Mouse (Mus musculus) urinary bladder, adult 2 months (tissue): ENCODE measurements around the gene Timp2. TPM values are rescaled to one million over a fixed set of nuclear protein-coding genes. Genes with fewer than 3 reads are reported as not detected.

Experiments
- DNase-seq: peaks from one replicate; pipeline ENCODE4 v3.0.0; 2022; ENCODE audit warnings: low spot score
- polyA plus RNA-seq: library from polyadenylated mRNA; depleted of rRNA; stranded (reverse); fragments of >200 nt; gene quantifications from 2 replicates; pipeline ENCODE4 v1.2.3, GENCODE M21; 2012

Timp2 gene
- polyA plus RNA-seq, 1 experiment, result 600 TPM

DNA sequence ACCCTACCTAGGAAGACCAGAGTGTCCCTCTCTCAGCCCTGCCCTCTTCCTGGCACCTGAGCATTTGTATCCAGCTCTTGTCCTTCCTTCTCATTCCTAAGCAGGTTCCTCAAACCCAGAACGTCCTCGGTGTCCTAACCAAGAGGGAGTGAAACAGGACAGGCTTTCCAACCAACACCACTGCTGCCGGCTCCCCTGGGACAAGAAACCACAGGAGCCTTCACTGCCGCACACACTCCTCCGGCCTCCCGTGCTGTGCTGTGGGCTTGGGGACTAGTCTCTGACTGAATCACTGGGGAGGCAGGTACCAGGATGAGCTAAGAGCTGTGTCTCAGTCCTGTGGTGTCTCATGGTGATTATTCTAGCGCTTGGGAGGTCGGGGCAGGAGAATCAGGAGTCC is 14.1 kb upstream of the Timp2 start:
- peak; percentile 15 for DNase-seq

DNA sequence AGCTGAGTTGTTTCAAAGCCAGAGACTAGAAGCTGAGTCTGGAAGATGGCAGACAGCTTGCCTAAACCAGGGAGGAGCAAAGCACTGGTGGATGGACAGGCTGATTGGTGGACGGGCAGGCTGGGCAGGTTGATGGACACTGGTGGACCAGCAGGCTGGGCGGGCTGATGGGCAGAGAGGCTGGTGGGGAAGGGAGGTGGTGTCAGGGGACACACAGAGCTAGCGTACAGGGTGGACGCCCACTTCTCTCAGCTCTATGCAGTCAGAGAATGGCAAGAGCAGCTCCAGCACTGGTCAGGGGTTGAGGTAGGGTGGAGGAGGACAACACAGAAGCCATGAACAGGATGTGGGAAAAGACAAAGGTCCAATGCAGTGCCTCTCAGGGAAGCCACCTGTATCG is 13.7 kb upstream of the Timp2 start:
- peak; percentile 11 for DNase-seq

DNA sequence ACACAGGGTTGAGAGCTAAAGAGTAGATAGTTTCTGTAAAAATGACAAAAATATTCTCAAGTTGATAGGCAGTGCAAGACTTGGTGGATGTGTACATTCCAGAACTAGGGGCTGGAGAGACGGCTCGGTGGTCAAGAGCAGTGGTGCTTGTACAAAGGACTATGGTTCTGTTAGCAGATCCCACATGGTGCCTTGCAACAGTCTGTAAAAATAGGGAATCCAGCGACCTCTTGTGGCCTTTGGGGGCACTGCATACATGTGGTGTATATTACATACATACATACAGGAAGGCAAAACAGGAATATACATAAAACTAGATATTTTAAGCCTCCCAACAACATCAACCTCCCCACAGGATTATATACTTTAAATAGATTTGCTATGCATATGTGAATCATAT is 12.8 kb upstream of the Timp2 start:
- peak; percentile 12 for DNase-seq

DNA sequence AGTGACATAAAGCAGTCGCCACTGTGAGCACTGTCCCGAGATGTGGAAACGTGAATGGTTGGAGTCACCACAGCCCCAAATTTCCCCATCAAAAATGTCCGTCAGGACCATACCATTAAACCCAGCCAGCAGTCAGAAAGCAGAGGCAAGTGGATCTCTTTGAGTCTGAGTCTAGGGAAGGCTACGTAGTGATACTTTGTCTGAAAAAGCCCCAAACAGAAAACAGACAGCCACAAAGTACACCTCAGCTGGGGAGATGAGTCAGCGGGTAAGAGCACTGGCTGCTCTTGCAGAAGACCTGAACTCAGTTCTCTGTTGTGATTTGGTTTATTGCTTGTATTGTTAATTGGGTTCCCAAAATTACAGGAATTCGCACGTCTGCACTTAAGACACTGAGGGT is 11.0 kb upstream of the Timp2 start:
- no peak for DNase-seq

DNA sequence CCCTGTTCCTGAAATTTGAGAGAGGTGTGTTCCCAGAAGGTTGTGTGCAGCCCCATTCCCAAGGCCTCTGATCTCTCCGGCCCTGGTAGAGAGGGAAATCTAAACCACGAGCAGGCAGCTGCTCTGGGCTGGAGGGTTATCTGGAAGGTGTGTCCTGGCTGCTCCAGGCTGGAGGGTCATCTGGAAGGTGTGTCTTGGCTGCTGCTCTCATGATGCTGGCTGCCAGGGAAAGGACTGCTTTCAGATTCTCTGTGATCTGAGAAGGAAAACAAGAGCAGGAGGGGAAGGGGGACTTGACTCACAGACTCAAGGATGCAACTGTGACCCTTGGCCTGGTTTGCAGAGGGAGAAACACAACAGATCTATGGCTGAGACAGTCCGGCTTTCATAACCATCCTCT is 10.6 kb upstream of the Timp2 start:
- peak; percentile 20 for DNase-seq

DNA sequence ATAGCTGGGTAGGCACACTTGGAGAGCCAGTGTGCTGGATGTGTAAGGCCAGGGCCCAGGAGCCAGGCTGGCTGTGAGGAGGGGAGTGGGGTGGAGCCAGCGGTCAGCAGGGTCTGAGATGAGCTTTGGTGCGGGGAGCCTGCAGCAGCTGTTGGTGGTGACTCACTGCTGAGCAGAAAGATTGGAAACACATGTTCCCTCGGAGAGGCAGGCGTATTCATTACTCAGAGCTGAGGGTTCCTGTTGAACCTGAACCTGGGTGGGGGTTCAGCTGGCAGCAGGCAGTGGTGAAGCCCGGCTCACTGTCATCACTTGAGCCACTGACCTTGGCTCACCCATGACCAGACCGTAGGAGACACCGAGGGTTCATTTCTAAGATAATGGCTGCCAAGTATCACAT is 9.6 kb upstream of the Timp2 start:
- DNase-seq, result peak; percentile 21

DNA sequence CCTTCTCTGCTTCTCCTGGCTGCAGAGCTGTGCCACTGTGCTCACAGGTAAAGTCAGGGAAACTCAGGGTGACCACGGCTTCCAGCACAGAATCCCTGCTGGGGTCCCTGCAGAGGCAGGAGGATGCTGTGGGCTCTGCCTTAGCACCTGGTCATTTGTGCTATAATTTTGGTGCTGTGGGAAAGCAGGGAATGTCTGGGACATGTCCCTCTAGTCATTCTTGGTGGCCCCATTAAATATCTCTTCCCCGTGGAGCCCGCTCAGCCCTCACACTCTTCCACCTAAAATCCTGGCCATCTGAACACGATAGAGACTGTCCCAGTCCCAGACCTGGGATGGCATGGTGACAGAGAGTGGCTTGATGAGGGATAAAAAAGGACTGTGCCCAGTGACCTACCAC is 8.5 kb upstream of the Timp2 start:
- peak; percentile 18 for DNase-seq

DNA sequence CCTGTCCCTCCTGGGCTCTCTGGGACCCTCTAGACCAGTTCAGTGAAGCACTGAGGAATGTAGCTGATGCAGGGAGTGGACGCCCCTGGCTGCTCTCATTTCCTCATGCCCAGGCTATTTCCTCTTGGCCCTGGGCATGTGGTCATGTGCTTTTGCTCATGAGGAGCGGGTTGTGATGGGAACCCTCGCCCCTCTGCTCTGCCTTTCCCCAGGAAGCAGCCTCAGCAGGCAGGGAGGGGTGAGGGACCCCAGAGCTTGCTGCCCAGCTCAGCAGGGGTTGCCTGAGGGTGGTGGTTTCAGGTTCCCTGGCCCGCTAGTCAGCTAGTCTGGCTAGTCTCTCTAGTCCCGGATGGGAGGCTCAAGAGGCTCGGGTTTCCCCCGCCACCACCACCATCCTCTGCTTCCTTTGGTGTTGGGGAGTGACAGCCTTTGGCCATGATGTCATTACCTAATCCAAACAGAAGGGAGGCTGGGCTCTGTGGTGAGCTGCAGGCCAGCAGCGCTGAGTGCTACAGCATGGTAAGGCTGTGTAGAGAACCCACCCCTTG is 7.5 kb upstream of the Timp2 start:
- no peak for DNase-seq

DNA sequence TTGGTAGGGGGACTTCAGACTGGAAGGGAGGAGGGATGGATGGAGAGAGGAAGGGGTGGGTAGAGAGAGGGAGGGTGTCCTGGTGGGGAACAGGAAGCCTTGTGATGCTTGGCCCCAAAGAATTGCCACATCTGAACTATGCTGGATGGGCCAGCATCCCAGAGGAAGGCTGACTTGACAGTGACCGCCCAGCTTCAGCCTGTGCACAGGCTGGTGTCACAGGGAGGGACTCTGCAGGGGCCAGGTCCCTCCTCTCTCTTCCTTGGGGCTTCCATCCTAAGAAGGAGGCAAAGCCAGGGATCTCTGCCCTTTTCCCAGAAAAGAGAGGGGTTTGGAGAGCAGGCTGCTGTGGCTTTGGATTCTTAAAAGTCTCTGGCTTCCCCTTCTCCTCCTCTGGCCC is 7.0 kb upstream of the Timp2 start:
- no peak for DNase-seq

DNA sequence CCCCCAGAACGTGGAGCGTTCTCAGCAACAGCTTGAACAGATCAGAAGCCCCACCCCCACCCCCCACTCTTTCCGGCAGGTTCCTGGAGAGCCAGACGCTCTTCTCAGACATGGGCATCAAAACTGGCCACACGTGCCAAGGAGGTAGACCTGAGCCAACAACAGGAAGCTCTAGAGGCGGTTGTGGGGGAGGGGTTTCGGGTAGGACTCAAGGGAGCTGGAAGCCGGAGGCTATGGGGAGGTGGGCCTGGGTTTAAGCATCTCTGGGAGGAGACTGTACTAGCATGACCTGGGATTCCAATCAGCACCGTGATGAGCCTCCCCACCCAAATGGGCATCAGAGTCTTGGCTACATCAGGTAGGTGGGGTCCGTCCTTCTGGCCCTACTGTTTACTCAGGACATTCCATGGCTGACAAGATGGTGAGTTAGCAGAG is 5.4 kb upstream of the Timp2 start:
- DNase-seq, result no peak

DNA sequence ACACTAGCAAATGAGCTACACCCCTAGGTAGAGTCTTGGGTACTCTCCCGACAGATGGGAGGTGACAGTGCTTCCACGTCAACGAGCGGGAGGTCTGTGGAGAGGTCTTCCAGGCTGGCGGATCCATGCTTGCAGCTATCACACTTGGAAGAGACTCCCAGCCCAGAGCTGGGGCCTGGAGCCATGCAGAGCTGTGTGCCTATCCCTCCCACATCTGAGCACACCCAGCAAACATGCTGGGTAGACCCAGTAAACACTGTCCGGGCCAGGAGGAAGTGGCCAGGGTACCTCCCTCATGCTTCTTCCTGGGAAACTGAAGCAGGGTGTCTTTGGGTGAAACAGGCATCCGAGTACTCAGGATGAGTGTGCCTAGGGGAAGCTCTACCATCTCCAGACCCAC is 5.0 kb upstream of the Timp2 start:
- DNase-seq, result no peak

DNA sequence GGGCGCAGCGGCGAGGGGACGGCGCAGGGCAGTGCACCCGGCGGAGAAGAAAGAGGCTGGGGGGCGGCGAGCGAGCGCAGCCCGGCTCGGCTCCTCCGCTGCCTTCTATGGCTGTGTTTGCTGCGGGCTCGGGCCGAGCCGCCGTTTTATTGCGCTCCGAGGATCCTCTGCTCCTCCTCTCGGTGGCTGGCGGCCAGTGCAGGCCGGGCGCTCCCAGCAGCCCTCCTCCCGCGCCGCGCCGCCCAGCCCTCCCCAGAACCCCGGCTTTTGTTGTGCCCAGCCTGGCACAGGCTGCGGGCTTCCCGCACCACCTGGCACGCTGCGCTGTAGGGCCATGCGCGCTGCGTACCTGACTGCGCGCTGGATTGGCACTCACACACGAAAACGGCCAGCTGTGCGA is 335 bp downstream of the Timp2 start:
- DNase-seq, result peak; percentile 86

DNA sequence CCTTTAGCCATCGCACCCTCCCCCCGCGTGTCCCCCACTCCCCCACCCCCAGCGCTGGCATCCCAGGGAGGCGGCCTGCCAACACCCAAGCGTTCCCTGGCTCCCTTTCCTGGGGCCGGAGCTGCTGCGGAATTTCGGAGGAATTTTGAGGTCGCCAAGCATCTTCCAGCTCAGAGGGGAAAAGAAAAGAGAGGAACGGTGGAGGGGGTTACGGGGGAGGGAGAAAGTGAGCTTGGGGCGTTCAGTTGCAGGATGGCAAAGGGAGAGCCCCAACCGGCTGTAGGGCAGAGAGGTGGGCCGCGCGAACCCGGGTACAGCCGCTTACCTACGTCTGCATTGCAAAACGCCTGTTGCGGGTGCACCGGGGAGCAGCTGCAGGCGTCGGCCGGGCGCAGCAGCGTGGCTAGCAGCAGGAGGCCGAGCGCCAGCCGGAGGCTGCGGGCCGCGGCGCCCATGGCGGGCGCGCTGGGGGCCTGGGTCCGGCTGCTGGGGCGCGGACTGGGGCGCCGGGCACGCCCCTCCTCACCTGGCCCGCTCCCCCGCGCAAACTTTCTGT is 826 bp downstream of the Timp2 start:
- peak; percentile 46 for DNase-seq

DNA sequence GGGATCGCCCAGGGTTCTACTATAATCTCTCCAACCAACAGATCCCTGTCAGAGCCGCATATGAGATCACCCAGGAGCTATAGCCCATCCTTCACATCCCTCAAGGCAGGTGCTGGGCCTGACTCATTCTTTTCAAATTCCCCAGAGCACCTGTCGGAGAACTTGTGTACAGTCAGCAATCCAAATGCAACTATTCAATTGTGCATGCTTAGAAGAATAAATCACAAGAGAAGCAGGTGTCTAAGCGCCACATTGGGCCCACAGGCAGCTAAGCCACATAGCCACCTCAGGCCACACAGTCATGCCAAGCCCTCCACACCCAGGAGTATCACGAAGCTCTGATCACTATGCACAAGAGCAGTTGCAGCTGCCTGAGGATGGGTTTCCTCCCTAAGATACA is 6.0 kb downstream of the Timp2 start:
- no peak for DNase-seq

DNA sequence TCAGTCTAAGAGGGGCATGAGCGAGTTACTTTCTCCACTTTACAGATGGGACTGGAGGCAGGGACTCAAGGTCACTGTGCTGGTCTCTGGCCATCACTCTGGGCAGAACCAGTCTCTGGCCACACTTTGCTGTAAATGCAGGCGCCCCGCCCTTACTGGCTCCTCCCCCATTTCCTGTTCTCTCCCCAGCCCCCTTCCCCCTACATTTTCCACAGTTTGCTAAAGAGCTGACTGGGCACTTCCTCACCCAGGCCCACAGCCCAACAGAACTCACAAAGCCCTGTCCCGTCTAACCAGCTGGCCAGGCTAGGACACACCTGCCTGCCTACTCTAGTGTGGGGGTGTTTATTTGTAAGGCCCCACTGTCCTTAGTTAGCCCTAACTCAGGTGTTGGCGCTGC is 6.7 kb downstream of the Timp2 start:
- no peak for DNase-seq

DNA sequence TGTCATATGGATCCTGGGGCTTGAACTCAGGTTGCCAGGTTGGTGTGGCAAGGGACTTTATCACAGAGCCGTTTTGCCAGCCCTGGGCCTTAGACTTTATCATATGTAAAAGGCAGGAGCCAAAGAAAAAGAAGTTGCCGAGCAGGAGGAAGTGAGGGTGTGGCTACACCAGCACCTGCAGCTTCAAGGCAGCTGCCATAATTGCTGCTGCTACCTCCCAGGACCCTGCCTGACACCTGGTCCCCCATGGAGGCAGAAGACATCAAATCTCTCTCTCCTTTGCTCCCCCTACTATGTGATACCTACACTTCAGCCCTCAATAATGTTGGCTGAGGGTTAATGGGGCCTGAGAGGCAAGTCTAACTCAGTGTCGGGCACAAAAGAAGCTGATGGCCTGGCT is 7.1 kb downstream of the Timp2 start:
- no peak for DNase-seq

DNA sequence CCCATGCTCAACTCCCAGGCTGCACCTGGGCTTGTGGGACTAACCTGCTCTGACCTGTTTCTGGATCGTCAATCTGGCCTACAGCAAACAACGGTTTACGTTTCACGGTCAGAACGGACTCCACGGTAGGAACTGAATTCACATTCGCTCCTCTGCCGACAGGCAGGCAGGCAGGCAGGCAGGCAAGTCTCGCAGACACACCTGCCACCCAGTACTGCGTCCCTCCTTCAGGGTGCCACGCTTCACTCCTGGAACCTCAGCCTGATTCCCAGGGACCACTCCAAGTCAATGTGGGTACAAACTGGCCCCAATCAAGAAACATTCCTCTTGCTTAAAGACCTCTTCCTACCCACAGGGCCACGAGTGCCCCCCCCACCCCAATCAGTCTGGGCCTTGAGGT is 7.6 kb downstream of the Timp2 start:
- no peak for DNase-seq

DNA sequence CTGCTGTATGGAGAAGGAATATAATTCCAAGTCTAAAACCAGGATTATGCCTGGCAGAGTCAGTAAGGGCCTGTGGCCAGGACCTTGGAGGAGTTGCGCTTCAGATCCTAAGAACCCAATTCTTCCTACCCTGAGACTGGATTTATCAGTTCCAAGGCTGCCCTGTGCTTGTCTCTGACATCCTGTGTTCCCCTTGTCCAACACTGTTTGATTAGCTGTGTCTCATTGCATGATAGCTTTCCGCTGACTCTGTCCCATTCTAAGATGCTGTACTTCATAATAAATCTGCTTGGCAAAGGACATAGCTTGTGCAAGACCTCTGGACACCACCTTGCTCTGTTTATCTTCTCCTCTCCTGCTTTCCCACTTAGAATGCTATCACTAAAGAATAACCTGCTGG is 8.1 kb downstream of the Timp2 start:
- no peak for DNase-seq

DNA sequence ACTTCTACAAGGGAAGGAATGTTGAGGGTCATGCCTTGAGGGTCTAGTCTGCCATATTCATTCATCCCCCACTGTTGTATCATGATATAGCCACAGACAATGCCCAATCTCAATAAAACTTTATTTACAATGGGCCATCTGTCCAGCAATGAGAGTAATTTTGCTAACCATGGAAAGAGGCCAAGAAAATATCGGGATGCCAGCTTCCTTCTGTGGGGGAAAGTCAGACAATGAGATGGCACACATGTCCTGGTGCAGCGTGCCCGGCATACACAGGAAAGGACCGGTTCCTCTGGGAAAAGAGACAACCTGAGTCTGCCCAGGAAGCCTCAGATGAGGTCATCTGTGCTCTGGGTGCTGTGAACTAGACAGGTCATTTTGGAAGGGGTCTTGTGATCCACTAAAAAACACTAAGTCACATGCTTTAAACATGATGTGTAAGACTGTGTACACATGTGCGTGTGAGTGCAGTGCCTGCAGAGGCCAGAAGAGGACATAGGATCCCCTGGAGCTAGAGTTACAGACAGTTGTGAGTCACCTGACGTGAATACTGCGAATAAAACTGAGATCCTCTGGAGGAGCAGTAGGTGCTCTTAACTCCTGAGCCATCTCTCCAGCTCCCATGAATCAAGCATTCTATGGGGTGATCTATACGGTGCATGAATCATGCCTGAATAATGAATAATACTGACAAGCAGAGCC is 9.0 kb downstream of the Timp2 start:
- no peak for DNase-seq

DNA sequence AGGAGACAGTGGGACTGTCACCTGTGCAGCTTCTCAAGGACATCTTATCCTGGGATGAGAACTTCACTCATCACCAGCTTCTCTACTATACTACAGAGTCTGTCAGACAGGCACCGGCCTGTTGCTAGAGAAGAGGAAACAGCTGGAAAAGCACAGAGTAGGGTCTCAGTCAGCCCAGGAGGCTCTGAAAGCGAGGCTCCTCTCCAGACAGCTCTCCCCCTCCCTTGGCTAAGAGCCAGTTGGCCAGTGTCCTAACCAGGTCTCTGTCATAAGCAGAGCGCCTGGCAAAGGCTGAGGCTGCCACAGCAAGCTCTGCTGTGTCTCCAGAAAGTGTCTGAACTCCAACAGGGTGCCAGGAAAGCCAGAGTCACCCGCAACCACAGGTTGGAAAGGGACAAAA is 9.8 kb downstream of the Timp2 start:
- no peak for DNase-seq

DNA sequence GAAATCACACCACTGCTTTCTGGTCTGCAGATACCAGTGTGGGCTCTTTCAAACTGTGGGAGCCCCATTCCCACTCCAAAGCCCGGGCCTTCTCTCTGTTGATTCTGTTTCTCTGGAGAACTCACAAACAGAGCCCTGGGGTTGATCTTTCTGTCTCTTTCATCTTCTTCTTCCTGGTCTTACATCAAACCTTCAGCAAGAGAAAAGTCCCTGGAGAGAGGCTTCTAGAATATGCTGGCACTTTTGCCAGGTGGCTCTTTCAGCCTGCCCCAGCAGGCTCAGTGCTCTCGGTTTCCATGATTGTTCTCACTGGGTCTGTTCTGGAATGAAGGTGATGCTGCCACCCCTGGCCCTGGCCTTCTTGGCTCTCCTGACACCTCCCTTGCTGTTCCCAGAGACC is 11.9 kb downstream of the Timp2 start:
- no peak for DNase-seq

DNA sequence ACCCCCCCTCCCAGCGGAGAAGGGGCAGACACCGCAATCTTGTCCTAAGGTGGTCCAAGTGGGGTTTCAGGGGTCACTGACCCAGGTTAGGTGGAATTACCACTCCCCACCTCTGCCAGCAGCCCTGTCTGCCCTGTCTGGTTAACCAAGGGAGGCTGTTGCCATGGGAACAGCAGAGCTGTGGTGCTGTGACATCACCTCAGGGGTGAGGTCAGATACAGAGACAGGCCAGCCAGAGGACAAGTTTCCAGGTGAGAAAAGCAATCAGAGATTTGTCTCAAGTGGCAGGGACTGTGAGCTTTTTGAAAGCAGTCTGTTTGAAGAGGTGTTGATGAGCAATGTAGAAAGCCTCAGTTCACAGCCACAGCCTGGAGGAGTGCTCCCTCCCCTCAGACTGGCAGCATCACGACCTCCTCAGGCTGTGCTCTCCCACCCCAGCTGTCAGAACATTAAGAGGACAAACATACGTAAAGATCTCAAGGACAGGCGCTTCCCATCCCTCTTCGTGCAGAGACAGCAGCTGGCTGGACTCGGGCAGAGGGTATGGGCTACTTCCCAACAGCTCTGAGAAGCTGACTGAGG is 13.0 kb downstream of the Timp2 start, which contains the start of gene Cep295nl:
Gene Cep295nl, minus strand, starts transcription at position 101 of the 582 bp plus-strand sequence.
- DNase-seq, result no peak

DNA sequence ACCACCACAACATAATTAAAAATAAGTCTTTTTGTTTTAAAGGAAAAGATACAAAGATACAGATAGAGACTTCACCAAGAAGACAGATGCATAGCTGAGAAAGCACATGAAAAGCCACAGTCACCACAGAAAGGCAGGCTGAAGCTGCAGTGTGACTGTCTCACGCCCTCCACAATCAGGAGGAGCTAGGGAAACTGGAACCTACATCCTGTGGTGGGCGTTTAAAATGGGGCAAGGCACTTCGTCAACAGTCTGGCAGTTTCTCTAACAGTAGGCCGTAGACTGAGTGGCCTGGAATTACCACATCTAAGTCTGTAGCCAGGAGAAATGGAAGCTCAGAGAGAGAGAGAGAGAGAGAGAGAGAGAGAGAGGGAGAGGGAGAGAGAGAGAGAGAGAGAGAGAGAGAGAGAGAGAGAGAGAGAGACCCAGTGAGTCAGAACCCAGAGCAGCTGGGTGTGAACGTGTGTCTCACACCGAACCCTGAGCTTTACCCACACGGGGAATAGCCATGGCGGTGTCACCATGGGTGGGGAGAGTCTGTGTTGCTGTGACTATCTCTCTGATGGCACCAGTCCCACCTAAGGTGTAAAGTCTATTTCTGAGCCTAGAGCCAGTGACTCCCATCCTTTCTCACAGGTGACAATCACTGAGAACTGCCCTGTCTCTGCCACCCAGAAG is 17.9 kb downstream of the Timp2 start:
- DNase-seq, result no peak
